Mouse (Mus musculus) erythroid progenitor cell, adult 5-6 weeks (primary cell): ENCODE results near the gene Prune1. TPM values are rescaled to one million over a fixed set of nuclear protein-coding genes. Genes with fewer than 3 reads are reported as not detected.

ENCODE experiments used
- ATAC-seq: replicated peaks from 2 replicates; pipeline ENCODE4 v1.8.0; 2016; ENCODE audit warnings: moderate number of reproducible peaks, mild to moderate bottlenecking, moderate TSS enrichment, inconsistent platforms; ENCODE audit not compliant: poor library complexity, low FRiP score, severe bottlenecking
- total RNA-seq, 2 experiments: library from RNA; stranded (forward) in 1 of 2; stranded (reverse) in 1 of 2; fragments of 150-400 nt in 1 of 2; fragments of 186-747, 209-891 nt in 1 of 2; gene quantifications; 2 replicates each; pipeline versions ENCODE4 v1.2.3 to v1.2.4; 2015 to 2017; ENCODE audit warnings: low replicate concordance in 2 of 2

The Prune1 gene
- total RNA-seq (2015; ENCODE audit: low replicate concordance) (5.9 and 7.6 TPM in 2 replicates), total RNA-seq (2017; ENCODE audit: low replicate concordance) (7.2 and 8.4 TPM in 2 replicates)

DNA sequence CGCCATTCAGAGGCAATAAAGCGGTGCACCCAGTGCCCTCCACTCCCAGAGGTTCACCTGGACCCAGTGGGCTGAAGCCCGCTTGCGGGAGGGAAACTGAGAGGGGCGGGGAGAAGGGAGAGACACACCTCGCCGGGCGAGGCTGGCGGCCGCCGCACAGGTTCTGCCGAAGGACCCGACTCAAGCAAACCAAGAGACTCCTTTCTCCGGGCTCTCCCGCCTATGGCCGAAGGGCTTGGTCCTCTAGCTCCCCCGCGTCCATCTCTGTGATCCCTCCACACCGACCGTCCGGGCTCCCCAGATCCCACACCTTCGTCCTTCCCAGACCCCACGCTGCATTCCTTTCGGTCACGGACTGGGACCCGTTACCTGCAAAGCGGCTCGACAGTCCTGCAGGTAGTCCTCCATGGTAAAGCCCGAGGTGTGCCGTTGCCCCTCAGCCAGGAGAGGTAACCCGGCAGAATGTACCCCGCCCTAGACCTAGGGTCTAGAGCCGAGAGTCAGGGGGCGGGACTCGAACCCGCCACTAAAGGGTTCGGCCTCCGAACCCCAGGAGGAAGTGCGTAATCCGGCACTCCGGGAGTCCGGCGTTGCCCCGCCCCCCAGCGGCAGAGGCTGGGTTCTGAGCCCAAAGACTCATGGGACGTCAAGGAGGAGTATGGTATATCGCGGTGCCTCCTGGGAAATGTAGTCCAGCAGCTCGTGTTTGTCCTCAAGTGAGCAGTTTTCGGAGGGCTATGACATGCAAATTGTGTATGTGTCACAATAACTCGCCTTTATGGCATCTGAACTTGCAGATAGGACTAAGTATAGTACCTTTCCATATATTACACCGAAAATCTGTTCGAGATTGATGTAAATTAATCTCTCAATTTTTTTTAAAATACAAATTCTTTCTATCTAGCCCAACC is at the start of gene Prune1, which contains the start of gene Mindy1:
TSS of gene Prune1 (minus strand) at position 861 of the 911 bp plus-strand sequence.
TSS of gene Mindy1 (plus strand) at position 130 of the 911 bp plus-strand sequence.
- peak; percentile 78 for ATAC-seq

DNA sequence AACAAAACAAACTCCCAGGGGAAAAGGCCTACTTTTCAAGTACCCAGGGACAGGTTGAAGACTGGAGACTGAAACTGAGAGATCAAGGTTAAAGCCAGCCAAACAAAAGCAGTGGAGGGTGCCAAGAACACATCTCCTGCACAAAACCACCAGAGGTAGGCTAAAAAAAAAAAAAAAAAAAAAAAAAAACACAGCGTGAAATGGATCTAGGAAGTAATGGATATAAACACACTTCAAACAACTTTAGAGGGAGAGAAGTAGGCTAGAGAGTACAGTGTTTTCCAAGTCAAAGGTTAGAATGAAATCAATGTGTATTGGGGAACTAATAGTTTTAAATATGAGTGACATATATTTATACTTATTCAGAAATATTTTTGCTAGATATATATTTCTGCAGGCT is 49.7 kb upstream of the Prune1 start:
- ATAC-seq, result no peak

DNA sequence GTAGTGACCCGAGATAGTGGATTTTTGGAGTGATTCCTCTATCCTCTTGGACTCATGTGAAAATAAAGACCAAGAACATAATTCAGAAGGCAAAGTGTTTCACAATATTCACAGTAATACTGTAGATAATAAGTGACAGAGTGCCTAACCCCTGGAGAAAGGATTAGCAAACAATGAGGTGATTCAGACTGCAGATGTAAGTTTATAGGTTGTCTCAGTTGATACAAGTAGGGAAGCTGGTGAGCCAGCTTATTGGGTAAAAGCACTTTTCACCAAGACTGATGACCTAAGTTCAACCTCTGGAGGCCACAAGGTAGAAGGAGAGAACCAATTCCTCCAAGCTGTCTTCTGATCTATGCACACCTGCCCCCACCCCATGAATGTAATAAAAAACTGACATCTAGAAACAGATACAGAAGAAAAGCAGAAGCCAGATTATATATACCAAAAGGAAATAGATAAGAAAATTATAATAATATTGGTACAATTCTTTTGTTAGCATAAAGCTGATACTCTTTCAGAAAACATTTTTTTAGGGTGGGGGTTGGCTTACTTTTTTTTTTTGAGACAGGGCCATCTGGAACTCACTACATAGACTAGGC is 47.0 kb upstream of the Prune1 start:
- no peak for ATAC-seq

DNA sequence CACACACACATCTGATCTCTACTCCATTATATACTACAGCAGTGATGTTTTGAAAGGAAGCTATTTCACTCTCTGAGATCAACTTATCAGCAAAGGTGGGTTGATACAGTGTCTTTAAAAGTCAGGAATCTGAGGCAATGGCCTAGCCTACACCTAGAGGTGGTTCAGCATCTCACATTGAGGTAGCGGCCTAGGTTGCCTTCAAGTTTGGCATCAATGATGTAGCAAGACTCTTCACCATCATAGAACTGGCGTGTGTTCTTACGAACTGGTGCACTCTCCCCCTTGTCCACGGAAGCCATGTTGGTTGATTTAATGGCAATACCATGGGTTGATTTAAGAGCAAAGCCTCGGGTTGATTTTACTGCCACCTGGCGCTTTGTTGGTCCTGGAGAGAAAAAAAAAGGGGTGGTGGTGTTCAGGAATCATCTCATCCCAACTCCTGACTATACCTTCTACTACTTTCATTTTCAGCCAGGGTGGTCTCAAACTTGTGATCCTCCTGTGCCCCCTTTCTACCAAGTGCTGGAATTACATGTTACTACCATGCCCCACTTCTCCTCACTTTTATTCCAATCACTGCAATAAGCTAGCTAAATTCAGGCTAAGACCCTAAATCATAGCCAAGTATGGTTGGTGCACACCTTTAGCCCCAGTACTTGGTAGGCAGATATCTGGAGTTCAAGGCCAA is 42.7 kb upstream of the Prune1 start:
- ATAC-seq, result no peak

DNA sequence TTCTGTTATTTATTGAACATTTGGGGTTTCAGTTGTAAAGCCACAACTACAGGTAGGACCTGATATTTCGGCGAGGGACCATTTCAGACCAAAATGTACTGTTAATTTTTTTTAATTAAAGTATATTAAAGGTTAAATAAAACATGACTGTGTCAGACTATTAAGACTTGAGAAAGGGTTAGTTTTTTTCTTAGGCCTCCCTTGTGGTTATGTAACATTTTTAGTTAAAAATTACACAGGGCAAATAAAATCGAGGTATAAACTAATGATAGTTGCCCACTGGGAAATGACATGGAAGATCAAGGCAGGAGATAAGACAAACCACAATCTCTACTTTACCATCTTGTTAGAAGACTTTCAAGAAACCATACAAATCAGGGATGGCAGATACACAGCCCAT is 41.6 kb upstream of the Prune1 start:
- ATAC-seq, result no peak

DNA sequence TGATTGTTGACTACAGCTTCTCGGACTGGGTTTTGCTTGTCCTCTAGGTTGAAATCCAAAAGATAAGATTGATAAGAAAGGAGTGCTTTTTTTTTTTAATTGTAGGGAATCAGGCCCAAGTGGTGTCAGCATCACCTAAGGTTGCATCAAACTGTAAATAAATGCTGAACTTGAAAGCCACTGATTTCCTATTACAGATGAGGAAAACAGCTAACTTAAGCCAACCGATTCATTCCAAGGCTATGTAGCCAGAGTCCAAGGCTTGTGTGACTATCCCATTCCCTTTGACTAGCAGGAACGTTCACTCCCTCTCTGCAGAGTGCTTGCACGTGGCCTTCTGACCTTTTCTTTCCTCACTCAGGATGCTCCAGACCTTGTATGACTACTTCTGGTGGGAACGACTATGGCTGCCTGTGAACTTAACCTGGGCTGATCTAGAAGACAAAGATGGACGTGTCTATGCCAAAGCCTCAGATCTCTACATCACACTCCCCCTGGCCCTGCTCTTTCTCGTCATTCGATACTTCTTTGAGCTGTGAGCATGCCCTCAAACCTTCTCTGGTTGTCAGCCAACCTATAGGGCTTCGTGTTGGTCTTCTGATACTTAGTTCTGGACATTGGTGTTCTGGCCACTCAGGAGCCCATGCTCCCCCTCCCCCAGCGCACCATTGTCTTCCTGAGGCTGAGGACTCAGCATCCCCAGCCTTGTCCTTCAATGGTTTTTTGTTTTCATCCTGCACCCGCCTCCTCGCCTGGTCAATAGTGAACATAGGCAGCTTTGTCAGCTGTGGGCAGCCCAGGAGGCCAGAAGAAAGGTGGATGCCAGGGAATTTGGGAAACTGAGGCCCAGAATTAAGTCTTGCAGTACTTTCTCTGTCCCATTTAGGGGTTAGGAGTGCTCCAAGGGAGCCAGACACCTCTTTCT is 38.1 kb upstream of the Prune1 start:
- ATAC-seq, result no peak

DNA sequence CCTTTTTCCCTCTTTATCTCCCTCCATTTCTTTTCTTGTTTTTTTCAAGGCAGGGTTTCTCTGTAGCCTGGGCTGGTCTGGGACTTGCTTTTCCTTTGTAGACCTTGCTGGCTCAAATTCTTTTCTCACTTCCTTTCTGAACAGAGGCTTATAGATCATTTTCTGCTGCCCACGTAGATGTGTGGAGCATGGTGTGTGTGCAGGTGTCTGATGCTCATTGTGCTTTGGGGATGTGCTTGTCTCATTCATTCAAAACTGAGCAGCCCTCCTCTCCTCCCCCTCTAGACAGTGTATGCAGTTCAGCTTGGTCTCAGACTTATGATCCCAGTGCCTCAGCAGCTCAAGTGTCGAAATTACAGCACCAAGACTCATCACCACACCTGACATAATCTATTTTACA is 37.2 kb upstream of the Prune1 start:
- ATAC-seq, result no peak

DNA sequence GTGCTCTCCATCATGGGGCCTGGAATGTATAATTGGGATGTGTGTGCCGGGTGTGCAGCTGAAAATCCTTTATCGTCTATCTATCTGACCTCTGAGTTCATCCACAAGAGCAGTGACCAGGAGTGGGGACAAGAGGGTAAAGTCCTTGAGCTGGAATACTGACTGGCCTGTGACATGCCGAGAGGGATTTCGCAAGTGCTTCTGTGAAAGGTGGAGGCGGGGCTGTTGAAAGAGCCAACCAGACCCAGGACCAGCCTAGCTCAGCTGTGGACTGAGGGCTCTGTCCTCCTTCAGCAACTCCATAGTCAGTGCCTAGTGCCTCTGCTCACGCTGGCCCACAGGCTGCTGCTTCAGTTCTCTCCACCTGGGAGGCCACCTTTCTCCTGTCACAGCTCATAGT is 36.7 kb upstream of the Prune1 start:
- no peak for ATAC-seq

DNA sequence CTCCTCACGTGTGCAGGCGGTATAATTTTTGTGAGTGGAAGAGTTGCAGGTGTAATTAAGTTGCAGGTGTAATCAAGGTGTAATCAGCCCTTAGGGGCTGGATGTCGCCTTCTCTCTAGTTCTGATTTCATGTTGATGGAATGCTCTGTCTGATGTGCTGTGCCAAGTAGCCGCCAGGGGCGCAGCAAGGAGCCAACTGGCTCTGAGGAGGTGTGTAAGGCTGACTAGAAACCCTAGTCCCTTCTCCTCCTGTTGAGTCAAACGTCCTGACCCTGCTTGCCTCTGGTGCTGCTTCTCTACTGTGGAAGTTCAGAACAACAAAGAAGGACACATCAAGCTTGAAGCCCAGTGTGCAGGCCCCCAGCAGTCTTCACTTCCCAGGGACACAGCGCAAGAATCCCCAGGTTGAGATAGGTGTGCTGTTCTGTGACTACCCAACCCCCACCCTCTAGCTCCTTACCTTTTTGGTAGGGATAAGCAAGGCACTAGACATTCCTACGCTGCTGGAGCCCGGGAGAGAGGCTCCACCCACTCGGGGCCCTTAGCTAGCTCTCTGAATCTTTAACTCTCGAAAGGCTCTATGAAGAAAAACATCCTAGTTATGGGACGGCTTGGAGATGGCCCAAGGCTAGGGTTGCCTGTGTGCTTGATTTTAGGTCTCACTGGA is 35.7 kb upstream of the Prune1 start:
- ATAC-seq, result peak; percentile 41; the same call in 1 of the 2 replicates

DNA sequence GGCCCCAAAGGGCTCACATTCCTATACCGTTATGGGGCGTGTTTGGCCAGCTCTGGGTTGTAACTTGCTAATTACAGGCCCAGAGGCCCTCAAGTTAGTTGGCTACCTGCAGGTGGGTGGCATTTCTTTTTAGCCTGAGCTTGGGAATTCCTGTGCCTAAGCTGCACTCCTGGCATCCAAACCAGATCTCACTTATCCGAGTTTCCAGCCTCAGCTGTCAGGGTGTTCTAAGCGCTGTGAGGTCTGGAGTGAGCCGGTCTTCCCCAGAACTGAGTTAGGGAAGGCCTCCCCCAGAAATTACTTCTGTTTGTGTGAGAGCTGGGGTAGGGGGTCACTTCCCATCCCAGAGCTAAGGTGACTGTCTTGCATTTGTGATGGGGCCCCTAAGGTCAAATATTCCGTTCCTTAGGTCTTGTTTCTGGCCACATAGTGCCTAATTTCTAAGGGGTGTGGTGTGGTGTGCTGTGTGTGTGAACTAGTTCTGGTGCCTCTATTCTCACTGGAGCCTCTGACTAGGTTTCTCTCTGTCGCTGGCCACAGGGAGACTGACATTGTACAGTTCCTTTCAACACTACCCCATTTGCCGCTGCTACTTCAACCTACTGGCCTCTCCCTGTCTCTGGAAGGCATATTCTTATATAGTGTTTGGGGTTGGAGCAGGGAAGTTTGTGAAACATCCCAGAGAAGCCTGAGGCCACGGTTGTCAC is 34.1 kb upstream of the Prune1 start:
- peak; percentile 7; the same call in 1 of the 2 replicates for ATAC-seq

DNA sequence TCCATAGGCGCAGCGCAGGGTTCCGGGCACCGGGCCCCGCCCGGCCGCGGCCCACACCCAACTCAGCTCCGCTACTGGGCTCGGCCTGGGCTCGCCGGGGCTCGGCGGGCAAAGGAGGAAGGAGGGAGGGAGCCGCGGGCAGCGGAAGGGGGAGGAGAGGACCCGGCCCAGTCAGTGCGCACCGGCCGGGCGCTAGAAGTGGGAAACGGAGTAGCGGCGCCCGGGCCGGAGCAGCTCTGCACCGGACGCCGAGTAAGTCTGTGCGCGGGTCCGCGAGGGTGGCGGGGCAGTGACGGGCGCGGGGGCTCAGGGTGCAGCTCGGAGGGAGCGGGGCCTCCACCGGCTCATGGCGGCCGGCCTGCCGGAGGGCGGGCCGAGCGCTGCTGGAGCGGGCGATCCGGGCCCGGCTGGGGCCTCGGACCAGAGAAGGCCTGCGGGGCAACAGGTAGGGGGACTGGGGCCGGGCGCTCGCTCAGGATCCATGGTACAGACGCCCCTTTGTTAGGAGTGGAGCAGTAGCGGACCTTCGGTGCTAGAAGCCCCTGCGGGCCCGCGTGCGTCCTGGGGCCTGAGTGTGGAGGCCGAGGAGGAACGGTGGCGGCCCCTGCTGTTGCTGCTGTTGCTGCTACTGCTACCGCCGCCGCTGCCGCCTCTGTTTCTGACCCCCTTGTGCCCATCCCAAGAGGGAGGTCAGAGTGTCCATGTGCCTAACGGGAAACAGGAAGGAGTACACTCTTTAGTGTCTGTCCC is 33.4 kb upstream of the Prune1 start:
- peak; percentile 73 for ATAC-seq

DNA sequence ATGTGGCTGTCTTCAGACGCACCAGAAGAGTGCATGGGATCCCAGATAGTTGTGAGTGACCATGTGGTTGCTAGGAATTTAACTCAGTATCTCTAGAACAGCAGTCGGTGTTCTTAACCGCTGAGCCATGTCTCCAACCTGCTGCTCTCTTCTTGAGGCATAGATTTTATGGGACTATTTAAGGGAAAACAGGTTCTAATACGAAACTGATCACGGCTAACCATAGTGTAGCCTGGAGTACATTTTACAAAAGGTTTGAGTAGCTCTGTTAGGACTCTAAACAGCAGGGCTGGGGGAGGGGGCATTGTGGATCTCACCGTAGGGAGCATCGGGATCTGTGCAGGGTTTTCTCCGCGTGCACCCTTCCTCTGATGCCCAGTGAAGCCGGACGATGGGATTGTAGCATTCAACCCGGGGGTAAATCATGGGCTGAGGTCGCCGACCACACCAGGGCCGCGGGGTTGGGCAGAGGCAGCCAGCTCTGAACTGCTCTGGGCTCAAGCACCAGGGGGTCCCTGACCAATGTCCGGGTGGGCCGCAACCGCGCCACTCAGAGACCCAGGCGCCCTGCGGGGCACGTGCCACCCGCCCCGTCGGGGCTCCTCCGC is 32.7 kb upstream of the Prune1 start, which contains the start of gene Cers2:
TSS of gene Cers2 (plus strand) at position 306 of the 608 bp plus-strand sequence.
- no peak for ATAC-seq

DNA sequence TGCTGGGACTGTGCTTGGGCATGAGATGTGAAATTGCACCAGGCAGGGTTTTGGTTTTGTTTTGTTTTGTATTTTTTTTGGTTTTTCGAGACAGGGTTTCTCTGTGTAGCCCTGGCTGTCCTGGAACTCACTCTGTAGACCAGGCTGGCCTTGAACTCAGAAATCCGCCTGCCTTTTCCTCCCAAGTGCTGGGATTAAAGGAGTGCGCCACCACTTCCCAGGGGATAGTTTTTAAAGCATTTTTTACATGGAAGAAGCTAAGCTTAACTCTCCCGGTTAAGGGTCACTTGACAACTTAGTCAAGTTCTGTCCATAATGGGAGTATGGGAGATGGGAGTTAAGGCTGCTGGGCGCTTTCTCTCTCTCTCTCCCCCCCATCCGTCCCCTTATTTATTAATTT is 32.2 kb upstream of the Prune1 start:
- no peak for ATAC-seq

DNA sequence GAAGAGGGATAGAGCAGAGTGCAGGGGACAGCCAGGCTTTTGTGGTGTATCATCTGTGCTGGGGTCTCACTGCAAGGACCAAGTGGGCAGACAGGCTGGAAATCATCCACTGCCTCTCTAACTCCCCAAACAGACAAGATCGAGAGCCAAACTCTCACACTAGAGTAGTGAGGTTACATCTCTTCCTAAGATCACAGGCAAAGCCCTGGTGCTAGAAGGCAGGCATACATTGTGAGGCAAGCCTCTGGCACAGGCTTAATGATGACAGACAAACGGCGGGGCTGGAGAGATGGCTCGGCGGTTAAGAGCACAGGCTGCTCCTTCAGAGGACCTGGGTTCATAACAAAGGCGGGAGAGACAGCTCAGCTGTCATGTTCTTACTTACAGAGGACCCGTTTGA is 31.6 kb upstream of the Prune1 start:
- ATAC-seq, result no peak

DNA sequence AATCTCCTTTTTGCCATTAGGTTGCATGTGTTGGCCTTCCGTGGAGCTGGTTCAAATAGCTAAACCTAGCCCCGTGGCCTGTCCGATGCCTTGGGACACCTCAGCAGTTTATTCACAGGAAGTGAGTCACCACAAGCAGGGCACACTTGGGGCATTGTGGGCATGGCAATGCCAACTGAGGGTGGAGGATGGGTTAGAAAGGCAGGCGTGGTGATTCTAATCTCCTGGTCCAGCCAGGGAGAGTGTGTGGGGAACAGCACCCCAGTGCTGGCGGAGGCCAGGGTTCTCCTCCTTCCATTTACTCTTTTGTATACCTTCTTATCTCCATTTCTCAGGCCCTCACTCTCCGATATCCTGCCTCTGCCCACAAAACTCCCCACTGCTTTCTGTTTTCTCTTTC is 30.7 kb upstream of the Prune1 start:
- ATAC-seq, result peak; percentile 53

DNA sequence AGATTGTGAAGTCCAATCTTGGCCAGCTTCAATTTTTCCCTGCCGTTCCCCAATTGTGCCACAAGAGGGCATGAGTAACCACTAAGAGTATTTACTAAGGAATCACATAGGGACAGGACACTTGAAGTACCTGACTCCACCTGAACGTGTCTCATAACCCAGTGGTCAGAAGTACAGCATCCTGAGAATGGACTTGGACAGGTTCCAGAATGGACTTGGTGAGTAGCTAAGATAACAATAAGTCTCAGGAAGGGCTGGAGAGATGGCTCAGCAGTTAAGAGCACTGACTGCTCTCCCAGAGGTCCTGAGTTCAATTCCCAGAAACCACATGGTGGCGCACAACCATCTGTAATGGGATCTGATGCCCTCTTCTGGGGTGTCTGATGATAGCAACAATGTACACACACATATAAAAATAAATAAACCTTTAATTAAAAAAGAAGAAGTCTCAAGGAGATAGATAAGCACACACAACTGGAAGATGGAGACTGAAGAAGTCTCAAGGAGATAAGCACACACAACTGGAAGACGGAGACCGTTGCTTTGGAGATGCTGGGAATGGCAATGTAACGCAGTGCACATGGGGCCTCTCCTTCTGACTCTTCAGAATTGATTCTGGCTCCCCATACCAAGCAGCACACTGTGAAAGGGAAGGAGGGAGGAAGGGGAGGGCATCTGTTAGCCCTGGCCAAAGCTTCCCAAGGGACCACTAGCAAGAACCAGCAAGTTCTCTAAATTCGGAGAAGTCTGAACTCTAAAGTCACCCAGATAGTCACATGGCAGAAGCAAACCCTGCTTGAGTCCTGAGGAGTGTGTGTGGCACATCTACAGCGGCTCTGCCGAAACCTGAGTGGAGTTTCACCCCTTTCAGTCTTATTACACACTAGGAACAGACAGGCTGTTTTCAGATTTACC is 29.3 kb upstream of the Prune1 start:
- ATAC-seq, result peak; percentile 59
